Mouse (Mus musculus) liver, postnatal 0 days (tissue): ENCODE data around the gene Zfp964. TPM values are rescaled to one million over a fixed set of nuclear protein-coding genes. Genes with fewer than 3 reads are reported as not detected.
"Not testable (repeated sequence)": the region's sequence is repeated elsewhere in the genome, so short reads cannot be mapped to it uniquely, and the experiment has no call there.

Experiments
- ATAC-seq: fragments of 200-750 bp; cut with Nextera tagmentation; 2 replicates; pipeline ENCODE4 v1.8.0; 2017; ENCODE audit warnings: mild to moderate bottlenecking, moderate library complexity
- DNase-seq: peaks from one replicate; pipeline ENCODE4 v3.0.0-alpha.2; 2016
- H3K27ac ChIP-seq: fragments of 300-500 bp; sonication (generic); 2 replicates; pipeline ENCODE4 v1.5.1; 2014; ENCODE audit warnings: antibody characterized with exemption, moderate library complexity, mild to moderate bottlenecking, low read depth
- H3K27me3 ChIP-seq: fragments of 300-500 bp; sonication (generic); 2 replicates; pipeline ENCODE4 v1.6.1; 2014; ENCODE audit warnings: low read length, control low read depth, mixed read lengths; ENCODE audit not compliant: insufficient read depth
- H3K36me3 ChIP-seq: fragments of 300-500 bp; sonication (generic); replicated peaks from 2 replicates; pipeline ENCODE4 v1.6.1; 2014; ENCODE audit warnings: mild to moderate bottlenecking, control low read depth, low read length, moderate library complexity, mixed read lengths; ENCODE audit not compliant: insufficient read depth
- H3K4me1 ChIP-seq: fragments of 300-500 bp; sonication (generic); 2 replicates; pipeline ENCODE4 v1.6.1; 2014; ENCODE audit warnings: antibody characterized with exemption, mild to moderate bottlenecking, control low read depth; ENCODE audit not compliant: insufficient read depth
- H3K4me2 ChIP-seq: fragments of 300-500 bp; sonication (generic); 2 replicates; pipeline ENCODE4 v1.6.1; 2014; ENCODE audit warnings: low read depth, mild to moderate bottlenecking, low read length, moderate library complexity, mixed read lengths
- H3K4me3 ChIP-seq: fragments of 300-500 bp; sonication (generic); 2 replicates; pipeline ENCODE4 v1.5.1; 2014; ENCODE audit warnings: low read depth, low read length
- H3K9ac ChIP-seq: fragments of 300-500 bp; sonication (generic); replicated peaks from 2 replicates; pipeline ENCODE4 v1.6.1; 2014; ENCODE audit warnings: mild to moderate bottlenecking, moderate library complexity
- H3K9me3 ChIP-seq: fragments of 300-500 bp; sonication (generic); 2 replicates; pipeline ENCODE4 v1.6.1; 2016; ENCODE audit warnings: mild to moderate bottlenecking, control low read depth, low read length, mixed read lengths
- CTCF ChIP-seq: sonication (generic); IDR thresholded peaks from 2 replicates; pipeline ENCODE4 v1.5.1; 2016; ENCODE audit warnings: antibody characterized with exemption, low read depth
- EP300 ChIP-seq: IDR thresholded peaks from 2 replicates; pipeline ENCODE4 v1.6.1; 2016; ENCODE audit warnings: antibody characterized with exemption, low read depth, mild to moderate bottlenecking
- WGBS: fragments of 180-500 bp; shearing (Covaris S2); extraction: QIAGEN DNeasy Blood & Tissue Kit; methylation state at CpG from one replicate; pipeline ENCODE4 v1.1.7; 2014; ENCODE audit not compliant: insufficient replicate concordance; 5-methylcytosine and 5-hydroxymethylcytosine counted together
- polyA plus RNA-seq: library from polyadenylated mRNA; unstranded; fragments of >200 nt; fragmentation: Nextera tagmentation; extraction: Ambion mirVana; gene quantifications from 2 replicates; pipeline ENCODE4 v1.2.1, GENCODE M21; 2015

Zfp964 gene
- polyA plus RNA-seq, 1 experiment from 2014 or later, result 0.28 TPM

GRCm38 (mm10) chr8:69701810-69702209 is 47.5 kb downstream of the Zfp964 start:
- WGBS, result 66% methylated on average over 6 of the region's 6 CpGs

GRCm38 (mm10) chr8:69710624-69711023 is 56.3 kb downstream of the Zfp964 start, which contains the start of gene Zfp869:
Gene Zfp869 (minus strand): TSS chr8:69710724.
- 97% methylated on average over 8 of the region's 10 CpGs for WGBS
- H3K4me2 ChIP-seq, ATAC-seq, H3K27ac ChIP-seq, H3K9ac ChIP-seq, H3K27me3 ChIP-seq, H3K9me3 ChIP-seq, H3K4me1 ChIP-seq, DNase-seq, H3K4me3 ChIP-seq: not testable (repeated sequence)
- H3K36me3 ChIP-seq, result peaks cover 70% of the 10 kb centered on the region

More at GRCm38 (mm10) chr8:69701810-69702209, 47.5 kb downstream of the Zfp964 start:
- no peak overlapping the region for H3K9ac ChIP-seq
- no peak overlapping the region for H3K4me3 ChIP-seq
- no peak overlapping the region for H3K4me2 ChIP-seq
- H3K27me3 ChIP-seq, result no peaks in the 10 kb centered on the region
- ATAC-seq (no peak), DNase-seq (no peak)
- no peaks in the 10 kb centered on the region for H3K4me1 ChIP-seq
- H3K9me3 ChIP-seq, result peaks cover 6% of the 10 kb centered on the region; the same call in 1 of the 2 replicates
- peaks cover 34% of the 10 kb centered on the region for H3K36me3 ChIP-seq
- TF ChIP-seq EP300 (no peak), CTCF (no peak)
- no peak overlapping the region for H3K27ac ChIP-seq

- TF ChIP-seq EP300 (no peak), CTCF (no peak)
- 83% methylated on average over 8 of the region's 8 CpGs for WGBS
- H3K4me3 ChIP-seq, result no peak overlapping the region
- peaks cover 41% of the 10 kb centered on the region for H3K36me3 ChIP-seq
- H3K4me1 ChIP-seq, result peaks cover 12% of the 10 kb centered on the region
- no peak overlapping the region for H3K4me2 ChIP-seq
- no peaks in the 10 kb centered on the region for H3K9me3 ChIP-seq
- no peak overlapping the region for H3K27ac ChIP-seq
- ATAC-seq (no peak), DNase-seq (no peak)
- no peak overlapping the region; the same call in 1 of the 2 replicates for H3K9ac ChIP-seq
- H3K27me3 ChIP-seq, result no peaks in the 10 kb centered on the region
These were observed 59.2 kb downstream of the Zfp964 start for GRCm38 (mm10) chr8:69713516-69713915.

- H3K9me3 ChIP-seq, result no peaks in the 10 kb centered on the region
- H3K4me3 ChIP-seq, result peak overlapping the region; percentile 81
- H3K4me1 ChIP-seq, result peaks cover 12% of the 10 kb centered on the region
- peak overlapping the region; percentile 63 for H3K4me2 ChIP-seq
- H3K9ac ChIP-seq, result peak overlapping the region; percentile 53
- 80% methylated on average over 6 of the region's 6 CpGs for WGBS
- H3K27ac ChIP-seq, result no peak overlapping the region
- H3K36me3 ChIP-seq, result peaks cover 23% of the 10 kb centered on the region
- ATAC-seq, result no peak
- DNase-seq, result no peak
- TF ChIP-seq CTCF, result no peak
- no peak for TF ChIP-seq EP300
- H3K27me3 ChIP-seq, result no peaks in the 10 kb centered on the region
These were observed 61.1 kb downstream of the Zfp964 start for GRCm38 (mm10) chr8:69715366-69715765.

Other genes starting within 250 kb of the Zfp964 start
- not detected in 2 replicates for gene Gm9495, start 200.9 kb upstream of the Zfp964 start, polyA plus RNA-seq
- not detected in 2 replicates for gene Gm7697, start 131.5 kb upstream of the Zfp964 start, polyA plus RNA-seq
- 4.5 and 4.6 TPM in 2 replicates for gene Zfp868, start 28.9 kb upstream of the Zfp964 start, polyA plus RNA-seq
- 6.8 and 7.9 TPM in 2 replicates for gene Zfp869, start 56.2 kb downstream of the Zfp964 start, polyA plus RNA-seq
- 2.1 and 2.3 TPM in 2 replicates for gene Zfp963, start 95.5 kb downstream of the Zfp964 start, polyA plus RNA-seq
- gene Gm20422, start 120.4 kb downstream of the Zfp964 start, polyA plus RNA-seq, result 0.18 and 0.86 TPM in 2 replicates
- 12.9 and 13.8 TPM in 2 replicates for gene Atp13a1, start 136.7 kb downstream of the Zfp964 start, polyA plus RNA-seq
- 3.6 and 4.6 TPM in 2 replicates for gene Zfp866, start 136.7 kb downstream of the Zfp964 start, polyA plus RNA-seq
- 6.2 and 7.4 TPM in 2 replicates for gene Gmip, start 154.2 kb downstream of the Zfp964 start, polyA plus RNA-seq
- gene Lpar2, start 167.9 kb downstream of the Zfp964 start, polyA plus RNA-seq, result 0.04 and 0.05 TPM in 2 replicates
- gene Pbx4, start 178.0 kb downstream of the Zfp964 start, polyA plus RNA-seq, result 2.3 and 2.7 TPM in 2 replicates
- gene Cilp2, start 233.2 kb downstream of the Zfp964 start, polyA plus RNA-seq, result 0.02 TPM in 1 of 2 replicates, not detected in the other
- 1.3 and 1.7 TPM in 2 replicates for gene Tssk6, start 247.7 kb downstream of the Zfp964 start, polyA plus RNA-seq
- gene Ndufa13, start 248.1 kb downstream of the Zfp964 start, polyA plus RNA-seq, result 152 TPM in 2 replicates
- gene Yjefn3, start 248.2 kb downstream of the Zfp964 start, polyA plus RNA-seq, result 0.72 and 0.89 TPM in 2 replicates